Mouse (Mus musculus): ENCODE results near the gene Ptprn. TPM values are rescaled to one million over a fixed set of nuclear protein-coding genes. Genes with fewer than 3 reads are reported as not detected.

Gene Ptprn
- polyA plus RNA-seq (2015; fragmentation: Nextera tagmentation; extraction: Ambion mirVana) = 51.2 and 57.2 TPM in 2 replicates

GRCm38 (mm10) chr1:75264091-75264880 is at the start of gene Ptprn:
Gene Ptprn (minus strand): TSS chr1:75264502.

GRCm38 (mm10) chr1:75278228-75278627 is 13.9 kb upstream of the Ptprn start, which contains the start of gene Resp18:
Gene Resp18 (minus strand): TSS chr1:75278415.

GRCm38 (mm10) chr1:75236117-75237050 is 27.9 kb downstream of the Ptprn start, which contains the start of gene Dnajb2:
Gene Dnajb2 (plus strand): TSS chr1:75236406.

GRCm38 (mm10) chr1:75231664-75232152 is 32.6 kb downstream of the Ptprn start, which contains the start of gene A630095N17Rik:
Gene A630095N17Rik (minus strand): TSS chr1:75232102.

GRCm38 (mm10) chr1:75219531-75219930 is 44.8 kb downstream of the Ptprn start, which contains the start of gene Tuba4a:
Gene Tuba4a (minus strand): TSS chr1:75219865.

GRCm38 (mm10) chr1:75210136-75211087 is 53.9 kb downstream of the Ptprn start, which contains the start of the genes Glb1l and Stk16:
Gene Glb1l (minus strand): TSS chr1:75210813.
Gene Stk16 (plus strand): TSS chr1:75210838.

Small RNAs within 50 kb of the gene (microRNA-seq; reads per million reads assigned to microRNA genes)
- gene Gm27943 = not detected

Other genes with a start within 250 kb of the Ptprn start
- gene Nhej1, start 139.3 kb downstream of the Ptprn start, polyA plus RNA-seq (2015; fragmentation: Nextera tagmentation; extraction: Ambion mirVana) = 4.5 and 4.7 TPM in 2 replicates
- gene Slc23a3, start 130.6 kb downstream of the Ptprn start, polyA plus RNA-seq (2015; fragmentation: Nextera tagmentation; extraction: Ambion mirVana) = not detected in 2 replicates
- gene Cnppd1, start 121.8 kb downstream of the Ptprn start, polyA plus RNA-seq (2015; fragmentation: Nextera tagmentation; extraction: Ambion mirVana) = 32.1 and 35.5 TPM in 2 replicates
- gene Retreg2, start 121.7 kb downstream of the Ptprn start, polyA plus RNA-seq (2015; fragmentation: Nextera tagmentation; extraction: Ambion mirVana) = 148 and 155 TPM in 2 replicates
- gene Zfand2b, start 95.9 kb downstream of the Ptprn start, polyA plus RNA-seq (2015; fragmentation: Nextera tagmentation; extraction: Ambion mirVana) = 37.1 and 39.3 TPM in 2 replicates
- 44.3 and 44.7 TPM in 2 replicates for gene Abcb6, start 84.1 kb downstream of the Ptprn start, polyA plus RNA-seq (2015; fragmentation: Nextera tagmentation; extraction: Ambion mirVana)
- gene Ankzf1, start 72.4 kb downstream of the Ptprn start, polyA plus RNA-seq (2015; fragmentation: Nextera tagmentation; extraction: Ambion mirVana) = 19.4 and 20.2 TPM in 2 replicates
- 66.7 and 73.9 TPM in 2 replicates for gene Atg9a, start 72.3 kb downstream of the Ptprn start, polyA plus RNA-seq (2015; fragmentation: Nextera tagmentation; extraction: Ambion mirVana)
- 11.7 and 17.5 TPM in 2 replicates for gene Glb1l, start 53.7 kb downstream of the Ptprn start, polyA plus RNA-seq (2015; fragmentation: Nextera tagmentation; extraction: Ambion mirVana)
- 118 and 119 TPM in 2 replicates for gene Stk16, start 53.7 kb downstream of the Ptprn start, polyA plus RNA-seq (2015; fragmentation: Nextera tagmentation; extraction: Ambion mirVana)
- gene Tuba4a, start 44.6 kb downstream of the Ptprn start, polyA plus RNA-seq (2015; fragmentation: Nextera tagmentation; extraction: Ambion mirVana) = 200 and 210 TPM in 2 replicates
- gene A630095N17Rik, start 32.4 kb downstream of the Ptprn start, polyA plus RNA-seq (2015; fragmentation: Nextera tagmentation; extraction: Ambion mirVana) = 0.34 and 0.51 TPM in 2 replicates
- 72.4 and 86.4 TPM in 2 replicates for gene Dnajb2, start 28.1 kb downstream of the Ptprn start, polyA plus RNA-seq (2015; fragmentation: Nextera tagmentation; extraction: Ambion mirVana)
- 505 and 560 TPM in 2 replicates for gene Resp18, start 13.9 kb upstream of the Ptprn start, polyA plus RNA-seq (2015; fragmentation: Nextera tagmentation; extraction: Ambion mirVana)
- gene Dnpep, start 53.5 kb upstream of the Ptprn start, polyA plus RNA-seq (2015; fragmentation: Nextera tagmentation; extraction: Ambion mirVana) = 125 and 134 TPM in 2 replicates
- gene Des, start 95.8 kb upstream of the Ptprn start, polyA plus RNA-seq (2015; fragmentation: Nextera tagmentation; extraction: Ambion mirVana) = 2.2 and 2.5 TPM in 2 replicates
- 21.1 and 25.5 TPM in 2 replicates for gene Speg, start 110.8 kb upstream of the Ptprn start, polyA plus RNA-seq (2015; fragmentation: Nextera tagmentation; extraction: Ambion mirVana)
- 60.4 and 69.0 TPM in 2 replicates for gene Gmppa, start 171.4 kb upstream of the Ptprn start, polyA plus RNA-seq (2015; fragmentation: Nextera tagmentation; extraction: Ambion mirVana)
- 29.7 and 33.4 TPM in 2 replicates for gene Asic4, start 185.9 kb upstream of the Ptprn start, polyA plus RNA-seq (2015; fragmentation: Nextera tagmentation; extraction: Ambion mirVana)
- 69.9 and 71.1 TPM in 2 replicates for gene Chpf, start 214.8 kb upstream of the Ptprn start, polyA plus RNA-seq (2015; fragmentation: Nextera tagmentation; extraction: Ambion mirVana)
- gene Tmem198, start 215.0 kb upstream of the Ptprn start, polyA plus RNA-seq (2015; fragmentation: Nextera tagmentation; extraction: Ambion mirVana) = 35.9 and 43.4 TPM in 2 replicates
- gene Obsl1, start 241.9 kb upstream of the Ptprn start, polyA plus RNA-seq (2015; fragmentation: Nextera tagmentation; extraction: Ambion mirVana) = 29.1 and 29.9 TPM in 2 replicates
- gene Inha, start 242.6 kb upstream of the Ptprn start, polyA plus RNA-seq (2015; fragmentation: Nextera tagmentation; extraction: Ambion mirVana) = 19.8 and 26.3 TPM in 2 replicates